Mouse (Mus musculus) testis, adult 2 months (tissue): Measurements from ENCODE around the gene Msh2.

ENCODE experiments used
- CTCF ChIP-seq: fragments of 200-500 bp; IDR thresholded peaks from 2 replicates; pipeline ENCODE4 v1.5.1; 2012; ENCODE audit warnings: low read depth, mild to moderate bottlenecking, inconsistent platforms, low read length, moderate library complexity; ENCODE audit not compliant: control insufficient read depth, insufficient read depth, insufficient replicate concordance
- POLR2A ChIP-seq: fragments of 200-500 bp; IDR thresholded peaks from 2 replicates; pipeline ENCODE4 v1.6.1; 2012; ENCODE audit warnings: low read depth, mild to moderate bottlenecking, inconsistent platforms, low read length, moderate library complexity; ENCODE audit not compliant: control insufficient read depth

DNA sequence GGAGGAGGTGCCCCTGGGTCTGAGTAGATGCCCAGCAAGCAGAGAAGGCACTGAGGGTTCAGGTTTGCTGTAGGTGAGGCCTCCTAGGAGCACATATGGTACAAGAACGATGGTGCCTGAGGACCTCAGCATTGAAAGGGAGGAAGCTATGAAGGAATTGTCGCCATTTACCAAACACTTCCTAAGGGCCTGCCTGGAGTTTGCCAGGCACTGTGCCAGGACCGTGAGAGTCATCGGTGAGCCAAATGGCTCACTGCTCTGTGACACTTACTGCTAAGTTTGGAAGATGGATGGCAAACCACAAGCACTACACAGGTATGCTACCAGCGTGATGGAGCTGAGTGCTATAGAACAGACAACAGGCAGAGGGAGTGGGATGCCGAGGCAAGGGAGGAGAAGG is 94.8 kb downstream of the Msh2 start:
- no peak for TF ChIP-seq POLR2A
- no peak for TF ChIP-seq CTCF
